Mouse (Mus musculus) retina, postnatal 1 day (tissue): Measurements from ENCODE around the gene Uts2.
"Not testable (repeated sequence)": the region's sequence is repeated elsewhere in the genome, so short reads cannot be mapped to it uniquely, and the experiment has no call there.

Experiments
- DNase-seq: peaks from one replicate; pipeline ENCODE4 v3.0.0-alpha.2; 2012

Uts2 gene

DNA sequence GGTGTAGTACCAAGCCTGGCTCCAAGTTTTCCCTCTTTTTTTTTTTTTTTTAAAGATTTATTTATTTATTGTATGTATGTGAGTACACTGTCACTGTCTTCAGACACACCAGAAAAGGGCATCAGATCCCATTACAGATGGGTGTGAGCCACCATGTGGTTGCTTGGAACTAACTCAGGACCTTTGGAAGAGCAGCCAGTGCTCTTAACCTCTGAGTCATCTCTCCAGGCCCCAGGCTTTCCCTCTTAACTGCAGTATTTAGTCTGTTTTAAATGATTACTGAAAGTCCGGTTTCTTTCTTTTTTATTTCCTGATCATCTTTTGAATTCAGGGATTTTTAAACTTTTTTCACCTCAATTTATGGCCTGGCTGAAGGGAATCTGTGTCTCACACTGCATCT lies 20.5 kb downstream of the Uts2 start:
- not testable (repeated sequence) for DNase-seq

DNA sequence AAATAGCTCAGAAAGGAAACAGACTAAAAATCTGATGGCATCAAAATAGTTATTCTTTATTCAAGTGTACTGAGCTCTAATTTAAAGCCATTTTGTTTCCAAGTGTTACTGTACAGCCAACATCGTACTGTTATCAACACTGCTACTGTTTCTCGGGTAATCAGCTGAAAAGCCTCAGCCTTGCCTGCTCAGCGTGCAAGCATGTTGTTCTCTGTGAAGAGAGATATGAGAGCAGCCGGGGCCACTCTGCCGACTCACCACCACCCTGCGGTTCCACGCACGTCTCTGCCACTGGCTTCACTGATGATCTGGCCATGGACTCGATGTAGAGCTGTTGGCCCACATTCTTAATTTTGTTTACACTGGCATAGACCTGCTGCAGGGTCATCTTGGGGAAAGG lies 27.3 kb downstream of the Uts2 start:
- no peak for DNase-seq

DNA sequence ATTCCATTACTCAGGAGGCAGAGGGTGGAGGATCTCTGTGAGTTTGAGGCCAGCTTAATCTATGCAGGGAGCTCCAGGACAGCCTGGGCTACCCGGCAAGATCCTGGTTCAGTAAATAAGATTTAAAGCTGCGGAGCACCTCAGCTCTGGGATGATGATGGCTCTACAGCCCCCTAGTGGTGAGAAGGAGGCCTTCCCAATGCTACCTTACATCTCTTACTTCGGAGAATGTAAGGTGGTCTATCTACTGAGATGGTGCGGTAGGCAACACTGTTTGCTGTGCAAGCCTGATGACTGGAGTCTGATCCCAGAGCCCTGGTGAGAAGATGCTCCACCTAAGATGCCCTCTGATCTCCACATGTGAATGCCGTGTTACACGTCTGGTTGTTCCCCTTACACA lies 30.1 kb downstream of the Uts2 start:
- peak; percentile 68 for DNase-seq

DNA sequence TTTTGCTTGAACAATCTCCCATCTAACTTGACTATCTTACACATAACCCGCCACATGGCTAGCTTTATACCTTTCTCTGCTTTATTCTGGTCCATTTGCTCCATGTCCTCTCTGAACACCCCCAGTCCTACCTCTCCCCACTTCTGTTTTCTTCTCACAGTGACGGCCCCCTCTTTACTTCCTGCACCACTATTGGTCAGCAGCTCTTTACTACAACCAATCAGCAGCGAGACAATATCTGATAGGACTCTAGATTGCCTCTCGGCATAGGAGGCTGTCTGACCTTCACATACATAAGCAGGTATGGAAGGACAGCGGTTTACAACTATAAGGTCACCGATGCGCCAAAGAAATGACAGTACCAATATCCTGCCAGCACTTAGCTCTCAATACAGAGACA lies 39.6 kb downstream of the Uts2 start:
- DNase-seq, result no peak

DNA sequence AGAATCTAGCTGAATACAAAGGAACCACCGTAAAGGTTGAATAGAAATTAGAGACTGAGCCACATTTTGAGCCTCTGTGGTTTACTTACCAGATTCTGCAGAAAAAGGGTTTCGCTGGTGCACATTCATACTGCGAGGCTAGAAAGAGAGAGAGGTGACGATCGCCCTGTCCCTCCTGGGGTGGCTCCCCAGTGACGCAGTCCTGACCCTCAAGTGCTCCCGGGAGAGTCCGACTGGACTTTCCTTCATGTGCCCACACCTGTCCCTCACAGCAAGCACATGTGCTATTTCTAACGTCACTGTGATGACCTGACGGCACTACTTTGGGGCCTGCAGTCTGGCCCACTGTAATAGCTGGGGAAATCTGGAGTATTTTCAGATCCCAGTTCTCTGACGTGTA lies 40.9 kb downstream of the Uts2 start:
- DNase-seq, result no peak

DNA sequence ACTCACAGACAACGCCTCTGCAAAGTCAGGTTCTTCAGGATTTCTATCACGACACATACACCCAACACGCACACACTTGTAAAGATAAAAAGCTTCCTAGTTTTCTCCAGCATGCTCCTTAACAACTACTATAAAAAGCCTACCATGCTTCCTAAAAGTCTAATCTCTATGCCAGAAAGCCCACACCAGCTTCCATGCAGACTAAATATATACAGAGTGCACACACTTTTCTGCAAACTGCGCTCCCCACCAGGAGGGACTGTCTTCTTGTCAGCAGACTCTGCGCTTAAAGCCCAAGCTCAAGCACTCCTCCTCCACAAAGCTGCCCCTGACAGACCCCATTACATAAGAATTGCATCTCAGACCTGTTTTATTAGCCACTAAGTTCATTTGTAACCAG lies 44.6 kb downstream of the Uts2 start:
- DNase-seq, result no peak

DNA sequence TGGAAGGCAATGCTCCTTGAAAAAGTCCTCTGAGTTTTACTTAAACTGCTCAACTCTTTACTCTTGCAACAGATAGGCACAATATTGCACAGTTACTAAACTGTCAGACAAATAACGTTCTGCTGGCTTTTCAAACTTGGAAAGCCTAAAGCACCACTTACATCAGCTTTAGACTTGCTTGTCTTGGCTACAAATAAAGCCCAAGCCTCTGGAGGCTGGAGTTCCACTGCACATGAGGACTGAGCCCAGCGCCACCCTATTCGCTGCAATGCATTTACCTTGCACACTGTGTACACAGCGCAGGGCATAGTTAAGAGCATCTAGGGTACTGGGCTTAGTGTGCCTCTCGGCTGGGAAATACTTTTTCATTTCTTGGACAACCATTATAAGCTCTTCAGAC lies 46.4 kb downstream of the Uts2 start:
- DNase-seq, result no peak

DNA sequence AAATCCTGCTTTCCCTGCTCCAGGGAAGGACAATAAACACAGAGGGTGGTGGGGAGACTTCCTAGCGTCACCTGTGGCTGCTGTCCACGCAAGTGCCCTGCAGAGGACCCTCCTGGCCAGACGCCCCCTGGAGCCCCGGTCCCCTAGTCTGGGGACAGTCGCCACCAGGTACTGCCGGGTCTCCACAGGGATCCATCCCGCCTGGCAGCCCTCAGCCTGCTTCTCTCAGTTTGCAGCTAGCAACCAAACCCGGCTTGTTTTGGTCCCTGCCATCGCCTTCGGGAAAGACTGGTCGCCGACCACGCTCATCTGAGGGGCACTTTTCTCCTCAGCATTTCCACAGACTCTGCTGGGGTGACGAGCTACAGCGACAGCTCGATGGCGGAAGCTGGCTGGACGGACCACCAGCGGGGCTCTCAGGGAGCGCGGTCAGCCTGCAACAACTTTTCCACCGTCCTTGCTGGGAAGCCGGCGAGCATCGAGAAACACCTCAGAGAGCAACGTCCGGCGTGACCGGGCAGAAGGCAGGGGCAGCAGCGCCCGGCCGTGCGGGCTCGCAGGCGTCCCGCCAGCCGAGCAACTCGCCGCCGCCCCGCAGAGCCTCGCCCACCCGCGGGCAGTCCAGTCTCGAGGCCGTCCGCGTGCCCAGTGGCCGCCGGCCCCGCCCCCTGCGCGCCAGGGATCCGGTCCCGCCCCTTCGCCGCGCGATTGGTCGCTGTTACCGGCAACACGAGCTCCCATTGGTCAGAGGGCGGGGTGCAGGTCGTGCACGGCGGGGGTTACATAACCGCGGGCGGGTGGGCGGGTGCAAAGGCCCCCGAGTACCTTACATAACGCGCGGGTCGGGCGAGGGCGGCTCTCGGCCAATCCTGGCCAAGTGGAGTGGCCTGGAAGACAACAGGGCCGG lies 47.4 kb downstream of the Uts2 start, which contains the start of gene Per3:
TSS of gene Per3 (minus strand) at position 629 of the 907 bp plus-strand sequence.
- DNase-seq, result peak; percentile 97

DNA sequence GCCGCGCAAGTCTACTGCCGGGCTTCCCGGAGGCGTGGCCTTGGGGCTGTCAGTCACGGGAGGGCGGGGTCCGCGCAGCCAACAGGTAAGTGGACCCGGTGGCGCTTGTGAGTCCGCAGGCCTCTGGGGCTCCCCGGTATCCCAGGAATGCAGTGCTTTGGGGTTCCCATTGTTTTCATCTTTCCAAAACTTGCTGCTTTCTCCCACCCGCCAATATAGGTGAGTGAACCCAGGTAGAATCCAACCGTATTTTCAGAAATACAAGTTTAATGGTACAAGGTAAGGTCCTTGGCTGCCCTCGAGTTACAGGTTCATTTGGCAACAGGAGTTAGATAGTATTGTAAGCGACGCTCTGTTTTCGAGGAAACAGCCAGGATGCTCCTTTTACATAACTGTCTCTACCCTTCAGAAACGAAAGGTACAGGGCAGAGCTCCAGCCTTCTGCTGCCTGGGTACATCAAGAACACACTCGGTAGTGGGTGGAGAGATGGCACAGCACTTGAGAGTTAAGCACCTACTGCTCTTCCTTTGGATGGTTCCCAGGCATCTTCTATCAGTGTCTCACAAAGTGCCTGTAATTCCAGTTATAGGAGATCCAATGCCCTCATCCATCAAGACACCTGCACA lies 48.2 kb downstream of the Uts2 start:
- no peak for DNase-seq

DNA sequence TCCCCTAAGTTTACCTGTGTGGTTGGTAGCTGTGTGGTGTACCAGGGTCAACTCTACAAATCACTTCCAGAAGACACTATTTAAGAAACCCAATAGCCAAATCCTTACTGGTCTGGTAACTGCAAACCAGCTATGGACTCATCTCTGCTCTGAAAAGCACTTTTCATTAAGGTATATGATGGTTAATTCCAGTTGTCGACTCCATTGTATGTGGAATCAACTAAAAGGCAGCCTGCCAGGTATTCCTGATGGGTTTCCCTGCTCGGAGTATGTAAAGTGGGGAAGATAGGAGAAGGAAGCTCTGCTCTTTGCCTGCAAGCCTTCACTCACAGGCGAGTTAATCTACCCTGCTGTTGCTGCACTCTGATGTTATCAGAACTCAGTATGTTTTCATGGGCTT lies 49.6 kb downstream of the Uts2 start:
- no peak for DNase-seq

DNA sequence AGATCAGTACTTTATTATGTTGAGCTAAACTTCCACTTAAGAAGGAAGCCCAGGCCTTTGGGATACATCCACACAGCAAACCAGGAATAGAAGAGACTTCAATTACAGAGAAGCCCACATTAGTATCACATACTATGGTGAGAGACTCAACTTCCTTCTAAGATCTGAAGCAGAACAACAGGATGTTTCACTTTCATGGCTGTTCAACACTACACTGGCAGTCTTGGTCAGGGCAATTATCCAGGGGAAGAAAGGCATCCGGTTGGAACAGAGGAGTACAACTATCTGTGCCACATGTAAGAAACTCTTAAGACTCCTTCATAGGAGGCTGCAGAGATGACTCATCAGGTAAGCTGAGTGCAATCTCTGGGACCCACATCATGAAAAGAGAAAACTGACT lies 54.3 kb downstream of the Uts2 start:
- DNase-seq, result no peak
